Mouse (Mus musculus): ENCODE results near the gene Arid3a. TPM values are rescaled to one million over a fixed set of nuclear protein-coding genes. Genes with fewer than 3 reads are reported as not detected.

Arid3a gene
- polyA plus RNA-seq, 1 experiment, result 59.5 TPM

DNA sequence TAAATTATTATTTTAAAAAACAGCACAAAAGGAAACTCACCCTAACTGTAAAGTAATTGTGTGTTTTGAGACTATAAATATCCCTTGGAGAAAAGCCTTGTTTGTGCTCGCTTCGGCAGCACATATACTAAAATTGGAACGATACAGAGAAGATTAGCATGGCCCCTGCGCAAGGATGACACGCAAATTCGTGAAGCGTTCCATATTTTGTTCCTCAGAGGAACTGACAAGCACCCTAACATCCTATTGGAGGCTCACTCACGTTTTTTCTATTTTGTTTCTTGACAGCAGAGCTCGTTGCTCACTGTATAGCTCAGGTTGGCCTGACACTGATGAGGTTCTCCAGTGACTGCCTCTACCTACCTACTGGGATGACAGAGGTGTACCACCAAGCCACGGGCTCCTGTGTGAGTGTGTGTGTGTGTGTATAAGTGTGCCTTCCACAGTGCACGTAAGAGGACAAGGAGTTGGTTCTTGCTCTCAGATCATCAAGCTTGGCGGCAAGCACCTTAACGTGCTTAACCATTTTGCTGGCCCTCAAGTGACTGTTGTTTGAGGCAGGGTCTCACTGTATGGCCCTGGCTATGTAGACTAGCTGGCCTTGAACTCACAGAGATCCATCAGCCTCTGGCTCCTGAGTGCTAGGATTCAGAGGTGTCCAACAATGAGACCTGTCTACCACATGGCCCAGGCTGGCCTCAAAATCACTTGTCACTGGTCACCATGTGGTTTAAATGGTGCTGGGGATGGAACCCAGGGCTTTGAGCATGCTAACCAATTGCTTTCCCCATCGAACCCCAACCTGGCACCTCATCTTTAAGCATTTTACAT, 17.5 kb upstream of the Arid3a start:
- peaks cover 7% of the 10 kb centered on the region for H3K4me1 ChIP-seq (ENCODE audit: control insufficient read depth, insufficient read depth, low read length)
- H3K36me3 ChIP-seq (ENCODE audit: control insufficient read depth, insufficient read depth, low read length), result no peaks in the 10 kb centered on the region
- no peak overlapping the region; the same call in 1 of the 2 replicates for H3K4me3 ChIP-seq (ENCODE audit: control insufficient read depth, low read depth, low read length)
- TF ChIP-seq CTCF (IDR thresholded peaks at IDR 0.05; ENCODE audit: control insufficient read depth, insufficient read depth, insufficient replicate concordance, low read depth, low read length), result no peak
- TF ChIP-seq POLR2A (IDR thresholded peaks at IDR 0.05; ENCODE audit: control insufficient read depth, low read depth, low read length), result no peak
- no peaks in the 10 kb centered on the region for H3K27me3 ChIP-seq (ENCODE audit: control insufficient read depth, insufficient read depth, low read length)
- peak overlapping the region; percentile 57 for H3K27ac ChIP-seq (ENCODE audit: control insufficient read depth, insufficient read depth, low read depth, low read length)

DNA sequence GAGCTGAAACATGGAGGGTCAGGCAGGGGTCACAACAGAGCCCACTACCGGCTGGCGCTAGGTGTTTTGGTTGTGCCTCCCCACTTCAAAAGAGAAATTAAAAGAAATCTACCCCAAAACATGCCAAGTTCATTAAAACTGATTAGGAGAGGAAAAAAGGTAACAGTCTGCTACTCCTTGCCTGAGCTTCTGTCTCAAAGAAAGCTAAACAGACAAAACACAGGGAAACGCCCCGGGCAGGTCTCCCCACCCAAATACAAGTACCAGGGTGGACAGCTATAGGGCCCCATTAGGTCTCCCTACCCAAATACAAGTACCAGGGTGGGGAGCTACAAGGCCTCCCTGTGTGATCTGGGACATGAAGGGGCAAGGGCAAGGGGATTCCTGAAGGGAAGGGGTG, 16.3 kb upstream of the Arid3a start, which contains the start of gene Gm26602:
TSS of gene Gm26602 (plus strand) at position 301 of the 400 bp plus-strand sequence.
- TF ChIP-seq CTCF (IDR thresholded peaks at IDR 0.05; ENCODE audit: control insufficient read depth, insufficient read depth, insufficient replicate concordance, low read depth, low read length) (no peak), POLR2A (IDR thresholded peaks at IDR 0.05; ENCODE audit: control insufficient read depth, low read depth, low read length) (no peak)
- peaks cover 7% of the 10 kb centered on the region for H3K4me1 ChIP-seq (ENCODE audit: control insufficient read depth, insufficient read depth, low read length)
- no peaks in the 10 kb centered on the region for H3K27me3 ChIP-seq (ENCODE audit: control insufficient read depth, insufficient read depth, low read length)
- H3K27ac ChIP-seq (ENCODE audit: control insufficient read depth, insufficient read depth, low read depth, low read length), result no peak within 1 kb of the TSS
- H3K36me3 ChIP-seq (ENCODE audit: control insufficient read depth, insufficient read depth, low read length), result no peaks in the 10 kb centered on the region
- no peak within 1 kb of the TSS for H3K4me3 ChIP-seq (ENCODE audit: control insufficient read depth, low read depth, low read length)

DNA sequence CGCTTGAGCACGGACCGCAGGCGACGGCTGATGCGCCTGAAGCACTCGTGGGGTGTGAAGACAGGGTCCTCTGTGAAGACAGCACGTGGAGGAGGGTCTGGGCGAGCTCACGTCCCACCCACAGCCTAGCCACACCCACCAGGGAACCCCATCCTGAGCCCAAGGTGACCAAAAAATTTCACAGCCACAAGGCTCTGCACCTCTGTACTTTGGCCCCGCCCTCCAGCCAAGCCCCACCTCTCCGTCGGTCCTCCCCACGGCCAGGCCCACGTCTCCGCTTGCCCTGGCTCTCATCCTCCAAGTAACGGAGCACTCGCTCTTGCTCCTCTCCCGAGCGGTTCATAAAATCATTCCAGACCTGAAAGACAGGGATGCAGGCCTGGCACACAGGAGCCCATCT, 14.4 kb upstream of the Arid3a start:
- H3K4me1 ChIP-seq (ENCODE audit: control insufficient read depth, insufficient read depth, low read length), result peaks cover 18% of the 10 kb centered on the region
- H3K4me3 ChIP-seq (ENCODE audit: control insufficient read depth, low read depth, low read length), result no peak overlapping the region
- H3K36me3 ChIP-seq (ENCODE audit: control insufficient read depth, insufficient read depth, low read length), result no peaks in the 10 kb centered on the region
- H3K27ac ChIP-seq (ENCODE audit: control insufficient read depth, insufficient read depth, low read depth, low read length), result no peak overlapping the region
- no peaks in the 10 kb centered on the region for H3K27me3 ChIP-seq (ENCODE audit: control insufficient read depth, insufficient read depth, low read length)
- TF ChIP-seq POLR2A (IDR thresholded peaks at IDR 0.05; ENCODE audit: control insufficient read depth, low read depth, low read length), result no peak
- TF ChIP-seq CTCF (IDR thresholded peaks at IDR 0.05; ENCODE audit: control insufficient read depth, insufficient read depth, insufficient replicate concordance, low read depth, low read length), result no peak

DNA sequence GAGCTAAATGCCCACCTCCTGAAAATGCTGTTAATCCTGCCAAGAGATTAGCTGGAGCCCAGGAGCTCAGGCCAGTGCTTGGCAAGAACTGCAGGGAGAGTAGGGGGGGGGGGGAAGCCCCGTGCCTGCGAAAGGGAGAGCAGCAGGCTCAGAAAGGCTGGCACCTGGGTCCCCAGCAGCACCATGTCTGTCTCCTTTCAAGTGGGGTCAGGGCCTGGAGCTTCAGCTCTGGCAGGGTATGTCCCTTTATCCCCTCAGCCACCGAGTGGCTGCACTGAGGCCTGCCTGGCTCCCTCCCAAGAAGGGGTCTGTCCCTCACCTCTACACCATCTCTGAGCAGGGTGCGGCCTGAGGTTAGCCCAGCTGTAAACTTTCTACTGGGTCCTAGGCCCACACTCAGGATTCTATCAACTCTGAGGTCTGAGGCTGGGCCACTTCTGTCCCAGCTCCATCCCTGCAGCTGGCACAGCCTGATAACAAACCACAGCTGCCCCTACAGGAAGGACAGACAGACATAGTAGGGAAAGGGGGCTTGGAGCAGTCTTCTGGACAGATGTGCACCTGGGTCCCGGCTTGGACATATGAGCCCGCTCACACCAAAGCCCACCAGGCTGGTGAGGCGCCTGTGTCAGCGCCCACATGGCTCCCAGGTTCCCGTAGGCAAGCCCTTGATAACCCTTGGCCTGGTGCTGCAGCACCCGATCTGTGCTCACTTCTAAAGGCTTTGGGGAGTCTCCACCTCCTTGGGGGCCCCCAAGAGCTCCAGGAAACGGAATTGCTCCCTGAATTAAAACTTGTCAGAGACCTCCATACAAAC, 12.5 kb upstream of the Arid3a start:
- H3K4me1 ChIP-seq (ENCODE audit: control insufficient read depth, insufficient read depth, low read length), result peaks cover 19% of the 10 kb centered on the region
- H3K27me3 ChIP-seq (ENCODE audit: control insufficient read depth, insufficient read depth, low read length), result no peaks in the 10 kb centered on the region
- no peak overlapping the region for H3K27ac ChIP-seq (ENCODE audit: control insufficient read depth, insufficient read depth, low read depth, low read length)
- H3K36me3 ChIP-seq (ENCODE audit: control insufficient read depth, insufficient read depth, low read length), result no peaks in the 10 kb centered on the region
- no peak overlapping the region for H3K4me3 ChIP-seq (ENCODE audit: control insufficient read depth, low read depth, low read length)
- TF ChIP-seq POLR2A (IDR thresholded peaks at IDR 0.05; ENCODE audit: control insufficient read depth, low read depth, low read length) (no peak), CTCF (IDR thresholded peaks at IDR 0.05; ENCODE audit: control insufficient read depth, insufficient read depth, insufficient replicate concordance, low read depth, low read length) (no peak)

- H3K4me1 ChIP-seq (ENCODE audit: control insufficient read depth, insufficient read depth, low read length), result peaks cover 21% of the 10 kb centered on the region
- H3K4me3 ChIP-seq (ENCODE audit: control insufficient read depth, low read depth, low read length), result no peak overlapping the region
- no peaks in the 10 kb centered on the region for H3K36me3 ChIP-seq (ENCODE audit: control insufficient read depth, insufficient read depth, low read length)
- no peak overlapping the region for H3K27ac ChIP-seq (ENCODE audit: control insufficient read depth, insufficient read depth, low read depth, low read length)
- no peaks in the 10 kb centered on the region for H3K27me3 ChIP-seq (ENCODE audit: control insufficient read depth, insufficient read depth, low read length)
- no peak for TF ChIP-seq CTCF (IDR thresholded peaks at IDR 0.05; ENCODE audit: control insufficient read depth, insufficient read depth, insufficient replicate concordance, low read depth, low read length)
- TF ChIP-seq POLR2A (IDR thresholded peaks at IDR 0.05; ENCODE audit: control insufficient read depth, low read depth, low read length), result no peak
These were observed 11.8 kb upstream of the Arid3a start for GRCm38 (mm10) chr10:79914948-79915596.

DNA sequence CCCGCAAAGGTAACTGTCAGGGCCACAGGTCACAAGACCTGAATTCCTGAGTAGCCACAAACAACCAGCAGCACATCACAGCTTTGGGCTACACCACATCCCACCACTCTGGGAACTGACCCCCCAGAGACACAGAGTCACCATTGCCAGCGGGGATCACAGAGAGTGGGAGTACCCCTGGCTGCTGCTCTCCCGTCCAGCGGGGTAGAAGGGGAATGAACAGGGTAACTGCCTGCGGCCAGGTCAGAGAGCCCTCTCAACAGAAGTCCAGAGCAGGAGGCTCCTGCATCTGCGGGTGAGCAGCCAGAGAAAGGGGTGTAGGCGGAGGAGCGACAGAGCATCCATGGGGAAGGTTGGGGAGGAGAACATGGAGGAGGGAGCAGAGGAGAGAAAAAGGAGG, 10.8 kb upstream of the Arid3a start:
- Histone ChIP-seq H3K4me1 (ENCODE audit: control insufficient read depth, insufficient read depth, low read length) (peaks cover 26% of the 10 kb centered on the region), H3K27ac (ENCODE audit: control insufficient read depth, insufficient read depth, low read depth, low read length) (no peak overlapping the region), H3K36me3 (ENCODE audit: control insufficient read depth, insufficient read depth, low read length) (no peaks in the 10 kb centered on the region), H3K4me3 (ENCODE audit: control insufficient read depth, low read depth, low read length) (peak overlapping the region; percentile 84), H3K27me3 (ENCODE audit: control insufficient read depth, insufficient read depth, low read length) (no peaks in the 10 kb centered on the region)
- TF ChIP-seq CTCF (IDR thresholded peaks at IDR 0.05; ENCODE audit: control insufficient read depth, insufficient read depth, insufficient replicate concordance, low read depth, low read length) (no peak), POLR2A (IDR thresholded peaks at IDR 0.05; ENCODE audit: control insufficient read depth, low read depth, low read length) (no peak)
